Mouse (Mus musculus) forebrain, embryonic 15.5 days (tissue): Measurements from ENCODE around the gene Mamdc4. TPM values are rescaled to one million over a fixed set of nuclear protein-coding genes. Genes with fewer than 3 reads are reported as not detected.

Source experiments
- ATAC-seq: fragments of 200-750 bp; cut with Nextera tagmentation; replicated peaks from 2 replicates; pipeline ENCODE4 v1.8.0; 2017; ENCODE audit warnings: mild to moderate bottlenecking, moderate TSS enrichment, moderate library complexity
- H3K27ac ChIP-seq: fragments of 300-500 bp; sonication (generic); replicated peaks from 2 replicates; pipeline ENCODE4 v1.5.1; 2015; ENCODE audit warnings: mild to moderate bottlenecking, inconsistent platforms
- H3K27me3 ChIP-seq: fragments of 300-500 bp; sonication (generic); 2 replicates; pipeline ENCODE4 v1.6.1; 2015; ENCODE audit warnings: inconsistent platforms
- H3K36me3 ChIP-seq: fragments of 300-500 bp; sonication (generic); 2 replicates; pipeline ENCODE4 v1.6.1; 2015; ENCODE audit warnings: mild to moderate bottlenecking, inconsistent platforms
- H3K4me1 ChIP-seq: fragments of 300-500 bp; sonication (generic); 2 replicates; pipeline ENCODE4 v1.6.1; 2015; ENCODE audit warnings: inconsistent platforms
- H3K4me2 ChIP-seq: fragments of 300-500 bp; sonication (generic); replicated peaks from 2 replicates; pipeline ENCODE4 v1.6.1; 2015; ENCODE audit warnings: mild to moderate bottlenecking, inconsistent platforms
- H3K4me3 ChIP-seq: fragments of 300-500 bp; sonication (generic); 2 replicates; pipeline ENCODE4 v1.5.1; 2015; ENCODE audit warnings: mild to moderate bottlenecking, inconsistent platforms
- H3K9ac ChIP-seq: fragments of 300-500 bp; sonication (generic); replicated peaks from 2 replicates; pipeline ENCODE4 v1.6.1; 2015; ENCODE audit warnings: mild to moderate bottlenecking, inconsistent platforms
- H3K9me3 ChIP-seq: fragments of 300-500 bp; sonication (generic); 2 replicates; pipeline ENCODE4 v1.6.1; 2016; ENCODE audit warnings: inconsistent platforms
- WGBS: fragments of 180-500 bp; shearing (Covaris S2); methylation state at CpG from one replicate; pipeline ENCODE4 v1.1.7; 2015; ENCODE audit warnings: mixed read lengths; 5-methylcytosine and 5-hydroxymethylcytosine counted together
- polyA plus RNA-seq: library from polyadenylated mRNA; unstranded; fragments of >200 nt; fragmentation: Nextera tagmentation; extraction: Ambion mirVana; gene quantifications from 2 replicates; pipeline ENCODE4 v1.2.1, GENCODE M21; 2015

The Mamdc4 gene
- polyA plus RNA-seq, 1 experiment from 2014 or later, result 5.3 TPM

DNA sequence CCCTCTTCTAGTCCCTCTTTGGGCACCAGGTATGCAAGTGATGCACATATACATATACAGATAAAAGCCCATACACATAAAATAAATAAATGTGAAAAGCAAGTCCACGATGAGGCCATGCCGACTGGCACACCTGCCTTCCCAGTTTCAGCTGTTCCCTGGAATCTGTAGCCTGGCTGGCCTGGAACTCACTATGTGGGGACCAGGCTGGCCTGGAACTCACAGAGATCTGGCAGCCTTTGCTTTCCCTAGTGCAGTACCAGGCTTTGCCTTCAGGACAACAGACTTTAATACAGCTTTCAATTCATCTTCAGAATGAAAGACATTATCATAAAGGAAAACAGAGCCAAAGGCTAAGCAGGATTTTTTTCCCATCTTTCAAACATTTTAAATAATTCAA lies 40.9 kb downstream of the Mamdc4 start:
- Histone ChIP-seq H3K4me1 (no peaks in the 10 kb centered on the region), H3K36me3 (peaks cover 35% of the 10 kb centered on the region), H3K27me3 (no peaks in the 10 kb centered on the region), H3K4me3 (no peak overlapping the region), H3K27ac (no peak overlapping the region), H3K9ac (no peak overlapping the region), H3K4me2 (no peak overlapping the region), H3K9me3 (no peaks in the 10 kb centered on the region)
- WGBS, result 91% methylated on average over 2 of the region's 2 CpGs
- ATAC-seq, result no peak

DNA sequence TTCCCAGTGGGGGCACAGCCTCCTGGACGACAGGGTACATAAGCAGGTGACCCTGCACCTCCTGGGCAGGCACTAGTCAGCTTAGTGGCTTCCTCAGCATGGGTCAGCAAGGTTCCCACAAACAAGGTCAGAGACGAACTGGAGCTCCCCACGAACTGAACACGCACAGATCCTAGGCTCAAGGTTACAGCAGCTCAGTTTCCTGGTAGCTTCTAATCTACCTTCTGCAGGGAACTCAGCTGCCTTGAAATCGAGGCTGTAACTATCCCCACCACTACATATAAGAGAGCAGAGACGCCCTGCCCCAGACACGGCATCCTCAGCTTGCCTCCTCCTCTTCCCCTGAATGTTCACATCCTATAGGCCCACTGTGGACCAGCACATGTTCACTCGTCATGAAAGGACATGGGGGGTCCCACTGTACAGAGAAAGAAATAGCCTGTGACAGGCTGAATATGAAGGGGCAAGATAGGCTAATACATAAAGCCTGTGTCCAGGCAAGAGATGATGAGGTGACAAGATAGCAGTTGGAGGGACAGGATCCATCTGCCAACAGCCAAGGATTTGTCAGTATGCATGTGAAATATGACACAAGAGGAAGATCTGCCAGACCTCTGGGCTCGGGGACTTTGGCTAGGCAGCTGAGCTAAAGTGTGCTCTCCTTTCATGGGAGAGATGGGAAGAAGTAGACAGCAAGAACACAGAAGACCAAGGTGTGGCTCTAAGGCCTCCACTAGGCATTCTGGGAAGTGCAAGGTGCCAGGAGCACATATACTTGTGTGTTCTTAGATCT lies 47.9 kb downstream of the Mamdc4 start:
- no peak overlapping the region for H3K27ac ChIP-seq
- peaks cover 72% of the 10 kb centered on the region for H3K36me3 ChIP-seq
- H3K4me1 ChIP-seq, result no peaks in the 10 kb centered on the region
- no peak overlapping the region for H3K4me3 ChIP-seq
- H3K4me2 ChIP-seq, result no peak overlapping the region
- H3K9ac ChIP-seq, result no peak overlapping the region
- no peaks in the 10 kb centered on the region for H3K27me3 ChIP-seq
- no peak for ATAC-seq
- H3K9me3 ChIP-seq, result no peaks in the 10 kb centered on the region
- 90% methylated on average over 9 of the region's 9 CpGs for WGBS

Other genes starting within 250 kb of the Mamdc4 start
- 52.6 and 61.1 TPM in 2 replicates for gene Man1b1, start 242.5 kb downstream of the Mamdc4 start, polyA plus RNA-seq
- 25.5 and 29.3 TPM in 2 replicates for gene Dpp7, start 218.5 kb downstream of the Mamdc4 start, polyA plus RNA-seq
- gene Uap1l1, start 209.2 kb downstream of the Mamdc4 start, polyA plus RNA-seq, result 4.1 and 5.1 TPM in 2 replicates
- gene Sapcd2, start 202.5 kb downstream of the Mamdc4 start, polyA plus RNA-seq, result 31.9 and 32.6 TPM in 2 replicates
- 3.6 and 4.8 TPM in 2 replicates for gene Entpd2, start 179.0 kb downstream of the Mamdc4 start, polyA plus RNA-seq
- gene Npdc1, start 175.5 kb downstream of the Mamdc4 start, polyA plus RNA-seq, result 406 and 408 TPM in 2 replicates
- gene Fut7, start 151.6 kb downstream of the Mamdc4 start, polyA plus RNA-seq, result 0.20 TPM in 1 of 2 replicates, not detected in the other
- gene Abca2, start 146.1 kb downstream of the Mamdc4 start, polyA plus RNA-seq, result 11.6 and 14.1 TPM in 2 replicates
- 3.3 and 3.4 TPM in 2 replicates for gene Clic3, start 118.0 kb downstream of the Mamdc4 start, polyA plus RNA-seq
- gene Paxx, start 113.8 kb downstream of the Mamdc4 start, polyA plus RNA-seq, result 100 and 101 TPM in 2 replicates
- 112 and 123 TPM in 2 replicates for gene Ptgds, start 104.8 kb downstream of the Mamdc4 start, polyA plus RNA-seq
- gene Lcn12, start 80.9 kb downstream of the Mamdc4 start, polyA plus RNA-seq, result not detected in 2 replicates
- 128 and 130 TPM in 2 replicates for gene Fbxw5, start 74.1 kb downstream of the Mamdc4 start, polyA plus RNA-seq
- 3.4 and 4.7 TPM in 2 replicates for gene C8g, start 73.1 kb downstream of the Mamdc4 start, polyA plus RNA-seq
- 28.2 and 28.6 TPM in 2 replicates for gene Traf2, start 27.9 kb downstream of the Mamdc4 start, polyA plus RNA-seq
- gene Edf1, start 17.0 kb downstream of the Mamdc4 start, polyA plus RNA-seq, result 368 and 393 TPM in 2 replicates
- gene Phpt1, start 379 bp upstream of the Mamdc4 start, polyA plus RNA-seq, result 151 and 158 TPM in 2 replicates
- 5.5 and 5.9 TPM in 2 replicates for gene Ajm1, start 6.9 kb upstream of the Mamdc4 start, polyA plus RNA-seq
- 78.8 and 81.1 TPM in 2 replicates for gene Rabl6, start 33.7 kb upstream of the Mamdc4 start, polyA plus RNA-seq
- gene Ccdc183, start 42.8 kb upstream of the Mamdc4 start, polyA plus RNA-seq, result 0.14 and 0.20 TPM in 2 replicates
- 23.8 and 25.0 TPM in 2 replicates for gene Tmem141, start 47.2 kb upstream of the Mamdc4 start, polyA plus RNA-seq
- 2.2 and 2.7 TPM in 2 replicates for gene Fcna, start 53.2 kb upstream of the Mamdc4 start, polyA plus RNA-seq
- not detected in 2 replicates for gene Lcn8, start 78.3 kb upstream of the Mamdc4 start, polyA plus RNA-seq
- not detected in 2 replicates for gene Lcn5, start 83.1 kb upstream of the Mamdc4 start, polyA plus RNA-seq
- gene Lcn6, start 101.9 kb upstream of the Mamdc4 start, polyA plus RNA-seq, result not detected in 2 replicates
- not detected in 2 replicates for gene Lcn10, start 107.9 kb upstream of the Mamdc4 start, polyA plus RNA-seq
- gene Obp2a, start 125.2 kb upstream of the Mamdc4 start, polyA plus RNA-seq, result not detected in 2 replicates
- 115 TPM in 2 replicates for gene Bmyc, start 131.9 kb upstream of the Mamdc4 start, polyA plus RNA-seq
- not detected in 2 replicates for gene Obp2b, start 162.2 kb upstream of the Mamdc4 start, polyA plus RNA-seq
- gene Lcn3, start 190.7 kb upstream of the Mamdc4 start, polyA plus RNA-seq, result not detected in 2 replicates
- gene Lcn11, start 202.2 kb upstream of the Mamdc4 start, polyA plus RNA-seq, result not detected in 2 replicates
- gene Gm13539, start 207.4 kb upstream of the Mamdc4 start, polyA plus RNA-seq, result not detected in 2 replicates
- not detected in 2 replicates for gene Glt6d1, start 241.0 kb upstream of the Mamdc4 start, polyA plus RNA-seq
- gene Lcn9, start 248.3 kb upstream of the Mamdc4 start, polyA plus RNA-seq, result not detected in 2 replicates